Mouse (Mus musculus): ENCODE results near the gene Malsu1. TPM values are rescaled to one million over a fixed set of nuclear protein-coding genes. Genes with fewer than 3 reads are reported as not detected.

The Malsu1 gene
- total RNA-seq, 2 experiments from 2014 or later, result 0.45 to 4.2 TPM

DNA sequence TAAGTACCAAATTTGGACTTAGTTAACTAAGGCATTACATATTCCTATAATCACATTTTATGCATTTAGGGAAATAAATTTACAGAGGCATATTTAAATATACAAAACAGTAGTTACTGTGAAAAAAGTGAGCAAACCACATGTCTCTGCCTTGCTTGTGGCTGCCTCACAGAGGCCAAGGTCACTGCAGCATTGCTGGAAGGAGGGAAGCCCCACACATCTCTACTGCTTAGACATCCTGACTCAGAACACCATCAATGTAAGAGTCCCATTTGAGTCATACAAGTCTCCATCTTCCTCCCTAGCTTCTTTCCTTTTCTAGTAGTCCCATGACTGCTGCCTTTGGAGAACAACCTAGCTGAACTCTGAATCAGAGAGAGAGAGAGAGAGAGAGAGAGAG is 56.7 kb downstream of the Malsu1 start:
- no peak for ATAC-seq (replicated peaks; ENCODE audit: low FRiP score, poor library complexity, severe bottlenecking)

DNA sequence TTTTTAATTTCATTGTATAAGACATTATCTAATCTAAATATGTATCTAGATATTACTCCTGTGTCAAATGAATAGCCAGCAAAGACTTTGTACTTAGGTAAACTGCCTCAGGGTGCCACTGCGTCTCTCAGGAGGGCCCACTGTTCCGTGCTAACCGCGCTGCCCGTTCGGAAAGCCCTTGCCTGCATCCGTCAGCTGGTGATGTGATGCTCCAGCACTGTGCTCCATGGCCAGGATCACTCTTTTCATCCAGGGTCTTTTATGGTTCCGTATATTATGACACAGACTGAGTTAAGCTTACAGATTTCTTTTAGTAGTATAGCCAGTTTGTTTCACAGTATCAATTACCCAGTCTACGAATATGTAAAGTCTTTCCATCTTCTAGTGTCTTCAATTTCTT is 58.3 kb downstream of the Malsu1 start:
- ATAC-seq (replicated peaks; ENCODE audit: low FRiP score, poor library complexity, severe bottlenecking), result no peak

DNA sequence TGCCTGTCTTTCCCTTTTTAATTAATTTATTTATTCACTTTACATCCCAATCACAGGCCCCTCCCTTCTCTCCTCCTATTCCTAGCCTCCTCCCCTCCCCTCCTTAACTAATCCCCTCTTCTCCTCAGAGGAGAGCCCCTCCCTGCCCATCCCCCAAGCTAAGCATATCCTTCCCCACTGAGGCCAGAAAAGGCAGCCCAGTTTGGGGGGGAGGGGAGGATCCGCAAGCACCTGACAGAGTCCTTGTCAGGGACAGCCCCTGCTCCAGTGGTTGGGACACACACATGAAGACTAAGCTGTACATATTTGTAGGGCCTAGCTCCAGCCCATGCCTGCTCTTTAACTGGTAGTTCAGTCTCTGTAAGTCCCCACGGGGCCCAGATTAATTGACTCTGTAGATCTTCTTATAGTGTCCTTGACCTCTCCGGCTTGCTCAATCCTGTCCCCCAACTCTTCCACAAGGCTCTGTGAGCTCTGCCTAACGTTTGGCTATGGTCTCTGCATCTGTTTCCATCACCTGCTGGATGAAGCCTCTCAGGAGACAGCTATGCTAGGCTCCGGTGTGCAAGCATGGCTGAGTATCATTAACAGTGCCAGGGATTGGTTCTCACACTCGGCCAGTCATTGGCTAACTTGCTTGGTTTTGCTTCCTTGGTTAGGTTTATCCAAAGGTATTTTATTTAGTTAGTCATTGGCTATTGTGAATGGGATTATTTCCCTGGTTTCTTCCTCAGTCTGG is 58.9 kb downstream of the Malsu1 start:
- no peak for ATAC-seq (replicated peaks; ENCODE audit: low FRiP score, poor library complexity, severe bottlenecking)

Other genes starting within 250 kb of the Malsu1 start
- 6.1 and 8.8 TPM in 2 replicates for gene Tmem176a, start 232.9 kb upstream of the Malsu1 start, total RNA-seq (2015; ENCODE audit: low replicate concordance)
- 2.7 and 13.4 TPM in 2 replicates for gene Tmem176a, start 232.9 kb upstream of the Malsu1 start, total RNA-seq (2017; ENCODE audit: low replicate concordance)
- gene Tmem176b, start 232.3 kb upstream of the Malsu1 start, total RNA-seq (2015; ENCODE audit: low replicate concordance), result 15.5 and 18.4 TPM in 2 replicates
- 3.6 and 15.5 TPM in 2 replicates for gene Tmem176b, start 232.3 kb upstream of the Malsu1 start, total RNA-seq (2017; ENCODE audit: low replicate concordance)
- not detected in 2 replicates for gene Aoc1, start 200.9 kb upstream of the Malsu1 start, total RNA-seq (2015; ENCODE audit: low replicate concordance)
- not detected in 2 replicates for gene Aoc1, start 200.9 kb upstream of the Malsu1 start, total RNA-seq (2017; ENCODE audit: low replicate concordance)
- not detected in 2 replicates for gene 1600015I10Rik, start 143.9 kb upstream of the Malsu1 start, total RNA-seq (2015; ENCODE audit: low replicate concordance)
- gene 1600015I10Rik, start 143.9 kb upstream of the Malsu1 start, total RNA-seq (2017; ENCODE audit: low replicate concordance), result not detected in 2 replicates
- gene Doxl2, start 98.8 kb upstream of the Malsu1 start, total RNA-seq (2015; ENCODE audit: low replicate concordance), result not detected in 2 replicates
- gene Doxl2, start 98.8 kb upstream of the Malsu1 start, total RNA-seq (2017; ENCODE audit: low replicate concordance), result not detected in 2 replicates
- not detected in 2 replicates for gene Svs1, start 86.9 kb upstream of the Malsu1 start, total RNA-seq (2015; ENCODE audit: low replicate concordance)
- gene Svs1, start 86.9 kb upstream of the Malsu1 start, total RNA-seq (2017; ENCODE audit: low replicate concordance), result not detected in 2 replicates
- 13.7 TPM in 1 of 2 replicates, not detected in the other for gene Gpnmb, start 37.2 kb upstream of the Malsu1 start, total RNA-seq (2015; ENCODE audit: low replicate concordance)
- gene Gpnmb, start 37.2 kb upstream of the Malsu1 start, total RNA-seq (2017; ENCODE audit: low replicate concordance), result 0.13 TPM in 1 of 2 replicates, not detected in the other
- gene Igf2bp3, start 141.2 kb downstream of the Malsu1 start, total RNA-seq (2015; ENCODE audit: low replicate concordance), result not detected in 2 replicates
- gene Igf2bp3, start 141.2 kb downstream of the Malsu1 start, total RNA-seq (2017; ENCODE audit: low replicate concordance), result not detected in 2 replicates
- gene Tra2a, start 190.2 kb downstream of the Malsu1 start, total RNA-seq (2015; ENCODE audit: low replicate concordance), result 176 and 196 TPM in 2 replicates
- 116 and 133 TPM in 2 replicates for gene Tra2a, start 190.2 kb downstream of the Malsu1 start, total RNA-seq (2017; ENCODE audit: low replicate concordance)
- gene Ccdc126, start 245.5 kb downstream of the Malsu1 start, total RNA-seq (2015; ENCODE audit: low replicate concordance), result 5.0 and 6.1 TPM in 2 replicates
- 1.4 and 2.4 TPM in 2 replicates for gene Ccdc126, start 245.5 kb downstream of the Malsu1 start, total RNA-seq (2017; ENCODE audit: low replicate concordance)